Mouse (Mus musculus): ENCODE measurements at regions not wholly inside any gene's neighbourhood (a gene's known extent, or its start where the extent isn't known, plus 50 kb on each side); places are given as distances from the start of the nearest gene placed in this dataset.

DNA sequence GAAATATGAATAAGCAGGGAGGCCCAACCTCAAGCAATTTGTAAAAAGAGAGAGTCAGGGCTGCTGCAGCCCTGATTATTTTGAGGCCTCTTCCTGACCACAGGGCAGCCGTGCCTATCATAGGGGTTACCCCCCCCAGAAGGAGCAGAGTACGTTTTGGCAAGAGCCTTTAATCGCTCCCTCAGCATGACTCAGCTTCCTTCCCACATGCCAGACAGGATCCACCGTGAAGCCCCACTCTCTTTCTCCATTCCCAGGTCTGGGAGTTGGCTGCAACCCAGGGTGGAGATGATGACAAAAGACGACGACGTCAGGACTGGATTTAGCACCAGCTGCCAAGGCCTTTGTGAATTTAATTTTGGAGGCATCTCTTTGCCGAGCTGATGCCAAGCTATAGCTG, 67.9 kb upstream of the Bace2 start:
- Histone ChIP-seq H3K9me3 (ENCODE audit: control insufficient read depth, low read length) (no peaks in the 10 kb centered on the region), H3K4me3 (ENCODE audit: low read depth, low read length) (no peak overlapping the region), H3K27me3 (ENCODE audit: control insufficient read depth, insufficient read depth, low read length) (no peaks in the 10 kb centered on the region), H3K4me2 (no peak overlapping the region), H3K9ac (ENCODE audit: low read length) (no peak overlapping the region), H3K27ac (ENCODE audit: low read depth, low read length) (no peak overlapping the region), H3K4me1 (ENCODE audit: control insufficient read depth, insufficient read depth, low read length) (peaks cover 13% of the 10 kb centered on the region), H3K36me3 (ENCODE audit: control insufficient read depth, insufficient read depth, low read length) (no peaks in the 10 kb centered on the region)
- ATAC-seq (ENCODE audit: low FRiP score) (no peak), DNase-seq (ENCODE audit: low spot score, missing footprints) (no peak)
- 40% methylated on average over 8 of the region's 8 CpGs for WGBS

GRCm38 (mm10) chr16:97292484-97293048, 64.0 kb upstream of the Bace2 start:
- Histone ChIP-seq H3K4me3 (ENCODE audit: low read depth, low read length) (peak overlapping the region; percentile 16; the same call in 1 of the 2 replicates), H3K36me3 (ENCODE audit: control insufficient read depth, insufficient read depth, low read length) (no peaks in the 10 kb centered on the region), H3K9ac (ENCODE audit: low read length) (peak overlapping the region; percentile 59; the same call in 1 of the 2 replicates), H3K9me3 (ENCODE audit: control insufficient read depth, low read length) (no peaks in the 10 kb centered on the region), H3K4me2 (peak overlapping the region; percentile 46), H3K27me3 (ENCODE audit: control insufficient read depth, insufficient read depth, low read length) (no peaks in the 10 kb centered on the region), H3K27ac (ENCODE audit: low read depth, low read length) (peak overlapping the region; percentile 64), H3K4me1 (ENCODE audit: control insufficient read depth, insufficient read depth, low read length) (peaks cover 13% of the 10 kb centered on the region)
- ATAC-seq (ENCODE audit: low FRiP score), result peak; percentile 84
- WGBS, result 4% methylated on average over 11 of the region's 11 CpGs
- DNase-seq (ENCODE audit: low spot score, missing footprints), result peak; percentile 88

DNA sequence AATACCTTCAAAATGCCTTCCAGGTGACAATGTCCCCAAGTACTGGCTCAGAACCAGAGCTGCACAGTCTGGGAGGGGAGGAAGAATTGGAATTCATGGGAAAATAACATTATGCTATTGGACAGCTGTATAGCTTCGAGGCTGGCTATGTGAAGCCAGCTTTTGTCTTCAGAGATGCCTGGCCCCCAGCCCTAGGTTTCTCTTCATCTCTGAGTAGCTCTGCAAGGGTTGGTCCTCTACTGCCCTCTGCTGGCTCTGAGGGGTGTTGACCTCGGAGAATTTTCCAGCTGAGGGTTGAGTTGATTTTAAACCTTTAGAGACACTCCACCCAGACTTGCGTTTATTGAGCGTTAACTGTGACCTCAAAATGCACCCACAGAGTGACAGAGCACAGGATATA, 63.3 kb upstream of the Bace2 start:
- Histone ChIP-seq H3K9ac (ENCODE audit: low read length) (peak overlapping the region; percentile 59), H3K4me3 (ENCODE audit: low read depth, low read length) (peak overlapping the region; percentile 16; the same call in 1 of the 2 replicates), H3K9me3 (ENCODE audit: control insufficient read depth, low read length) (no peaks in the 10 kb centered on the region), H3K4me2 (peak overlapping the region; percentile 46), H3K4me1 (ENCODE audit: control insufficient read depth, insufficient read depth, low read length) (peaks cover 13% of the 10 kb centered on the region), H3K27ac (ENCODE audit: low read depth, low read length) (peak overlapping the region; percentile 64; the same call in 1 of the 2 replicates), H3K27me3 (ENCODE audit: control insufficient read depth, insufficient read depth, low read length) (no peaks in the 10 kb centered on the region), H3K36me3 (ENCODE audit: control insufficient read depth, insufficient read depth, low read length) (no peaks in the 10 kb centered on the region)
- ATAC-seq (ENCODE audit: low FRiP score) (peak; percentile 82), DNase-seq (ENCODE audit: low spot score, missing footprints) (peak; percentile 99)
- WGBS, result 7% methylated on average over 4 of the region's 4 CpGs

GRCm38 (mm10) chr16:97297140-97297539, 59.4 kb upstream of the Bace2 start:
- Histone ChIP-seq H3K27me3 (ENCODE audit: control insufficient read depth, insufficient read depth, low read length) (no peaks in the 10 kb centered on the region), H3K9me3 (ENCODE audit: control insufficient read depth, low read length) (no peaks in the 10 kb centered on the region), H3K36me3 (ENCODE audit: control insufficient read depth, insufficient read depth, low read length) (no peaks in the 10 kb centered on the region), H3K4me3 (ENCODE audit: low read depth, low read length) (no peak overlapping the region), H3K27ac (ENCODE audit: low read depth, low read length) (no peak overlapping the region), H3K4me2 (no peak overlapping the region), H3K4me1 (ENCODE audit: control insufficient read depth, insufficient read depth, low read length) (peaks cover 8% of the 10 kb centered on the region), H3K9ac (ENCODE audit: low read length) (no peak overlapping the region)
- DNase-seq (ENCODE audit: low spot score, missing footprints) (no peak), ATAC-seq (ENCODE audit: low FRiP score) (no peak)
- 77% methylated on average over 3 of the region's 3 CpGs for WGBS

- Histone ChIP-seq H3K4me1 (ENCODE audit: control insufficient read depth, insufficient read depth, low read length) (no peaks in the 10 kb centered on the region), H3K9ac (ENCODE audit: low read length) (no peak overlapping the region), H3K27ac (ENCODE audit: low read depth, low read length) (no peak overlapping the region), H3K9me3 (ENCODE audit: control insufficient read depth, low read length) (no peaks in the 10 kb centered on the region), H3K27me3 (ENCODE audit: control insufficient read depth, insufficient read depth, low read length) (no peaks in the 10 kb centered on the region), H3K36me3 (ENCODE audit: control insufficient read depth, insufficient read depth, low read length) (no peaks in the 10 kb centered on the region), H3K4me2 (no peak overlapping the region), H3K4me3 (ENCODE audit: low read depth, low read length) (no peak overlapping the region)
- DNase-seq (ENCODE audit: low spot score, missing footprints) (no peak), ATAC-seq (ENCODE audit: low FRiP score) (no peak)
- 64% methylated on average over 5 of the region's 5 CpGs for WGBS
Measured at GRCm38 (mm10) chr16:97304156-97304735, 52.3 kb upstream of the Bace2 start.

Measured in midbrain, embryonic 11.5 days (tissue).